ENCODE assay signal across 25 mouse cellular contexts in the genomic region with DNA sequence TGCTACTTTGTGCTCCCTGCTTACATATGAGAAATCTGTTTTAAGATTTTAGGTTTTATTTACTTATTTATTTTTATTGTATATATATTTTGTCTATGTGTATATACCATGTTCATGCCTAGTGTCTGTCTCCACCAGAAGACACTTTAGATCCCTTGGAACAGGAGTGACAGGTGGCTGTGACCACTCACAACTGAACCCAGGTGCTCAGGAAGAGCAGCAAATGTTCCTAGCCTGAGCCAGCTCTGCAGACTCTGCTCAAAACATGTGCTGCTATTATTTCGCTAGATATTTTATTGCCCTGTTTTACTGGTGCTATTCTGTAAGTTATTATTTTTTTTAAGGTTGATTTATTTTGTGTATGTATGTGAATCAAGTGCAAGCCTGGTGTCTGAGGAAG. TPM values are rescaled to one million over a fixed set of nuclear protein-coding genes. Genes with fewer than 3 reads are reported as not detected.
"Had no signal": no experiment of that assay in that cellular context is flagged by ENCODE, and none has a peak within 500 bp of the region (broad histone marks: within the 10 kb centered on the region; RNA-seq: fewer than 3 reads in every experiment).

No protein-coding gene starts in this region.

- H3K27ac ChIP-seq: embryonic facial prominence, embryonic 10.5 days; embryonic facial prominence, embryonic 12.5 days; embryonic facial prominence, embryonic 13.5 days; embryonic facial prominence, embryonic 15.5 days; forebrain, embryonic 10.5 days; forebrain, embryonic 12.5 days; forebrain, embryonic 13.5 days; forebrain, embryonic 15.5 days; gastrocnemius, adult 2 months; heart, adult 2 months had no signal

- DNase-seq: cerebellum, adult 8-10 months; cerebellum, adult 9-11 months; cerebellum, postnatal 14 days; cerebellum, postnatal 36 days; embryo, embryonic 11 days; forebrain, postnatal 0 days; gastrocnemius, adult 2 months; gastrocnemius, postnatal 10 days; gastrocnemius, postnatal 14 days; gastrocnemius, postnatal 25 days; gastrocnemius, postnatal 36 days; heart, adult 11 months; heart, adult 18-20 months; heart, adult 2 months had no signal

- H3K4me3 ChIP-seq: embryonic facial prominence, embryonic 10.5 days; embryonic facial prominence, embryonic 12.5 days; embryonic facial prominence, embryonic 13.5 days; embryonic facial prominence, embryonic 15.5 days; erythroblast, embryonic 14.5 days; forebrain, embryonic 10.5 days; forebrain, embryonic 12.5 days; forebrain, embryonic 13.5 days; forebrain, embryonic 15.5 days; gastrocnemius, adult 2 months; heart, adult 2 months had no signal

RNA-seq across cellular contexts. Expression of a gene that starts 58.0 kb away (rescaled TPM):
- total RNA-seq: common myeloid progenitor, adult 5-6 weeks; granulocyte monocyte progenitor cell, adult 5-6 weeks had no signal
